Mouse (Mus musculus): Measurements from ENCODE around the gene Sec11a. TPM values are rescaled to one million over a fixed set of nuclear protein-coding genes. Genes with fewer than 3 reads are reported as not detected.
A peak's percentile ranks its signal among the peaks of the same experiment; 100 is the strongest.
"Not testable (repeated sequence)": the region's sequence is repeated elsewhere in the genome, so short reads cannot be mapped to it uniquely, and the experiment has no call there.

Gene Sec11a
- polyA plus RNA-seq, 1 experiment = 118 TPM

DNA sequence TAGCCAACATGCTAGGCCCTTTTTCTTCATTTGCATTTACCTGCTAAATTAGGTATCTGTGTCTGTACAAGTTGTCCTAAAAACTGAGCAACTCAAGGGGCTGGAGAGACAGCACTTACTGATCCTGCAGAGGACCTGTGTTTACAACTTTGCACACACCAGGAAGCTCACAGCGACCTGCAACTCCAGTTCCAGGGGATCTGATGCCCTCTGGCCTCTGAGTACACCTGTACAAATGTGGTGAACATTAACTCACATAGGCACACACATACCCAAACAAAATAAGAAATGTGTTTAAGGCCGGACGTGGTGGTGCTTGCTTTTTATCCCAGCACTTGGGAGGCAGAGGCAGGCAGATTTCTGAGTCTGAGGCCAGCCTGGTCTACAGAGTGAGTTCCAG is 4.6 kb upstream of the Sec11a start:
- TF ChIP-seq CTCF (IDR thresholded peaks at IDR 0.05; ENCODE audit: borderline replicate concordance, extremely low read depth, insufficient read depth, insufficient read length) (no peak), POLR2A (IDR thresholded peaks at IDR 0.05; ENCODE audit: borderline replicate concordance, extremely low read depth, insufficient read depth, insufficient read length, poor library complexity, severe bottlenecking) (no peak)
- DNase-seq (ENCODE audit: low read depth) = no peak

DNA sequence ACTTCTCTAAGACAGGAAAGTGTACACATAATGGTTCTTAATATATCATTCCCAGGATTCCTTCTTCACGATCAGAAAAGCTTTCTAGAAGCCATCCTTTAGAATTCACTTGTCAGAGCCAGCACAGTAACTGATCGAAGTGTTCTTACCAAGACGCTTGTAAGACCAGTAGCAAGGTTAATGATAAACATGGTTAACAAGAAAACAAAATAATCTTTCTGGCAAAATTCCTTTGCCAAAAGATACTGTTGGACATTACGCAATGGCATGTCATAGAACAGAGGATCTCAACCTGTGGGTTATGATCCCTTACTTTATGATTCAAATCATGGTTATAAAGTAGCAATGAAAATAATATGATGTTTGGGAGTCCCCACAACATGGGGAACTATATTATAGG is 3.9 kb upstream of the Sec11a start:
- TF ChIP-seq CTCF (IDR thresholded peaks at IDR 0.05; ENCODE audit: borderline replicate concordance, extremely low read depth, insufficient read depth, insufficient read length) (no peak), POLR2A (IDR thresholded peaks at IDR 0.05; ENCODE audit: borderline replicate concordance, extremely low read depth, insufficient read depth, insufficient read length, poor library complexity, severe bottlenecking) (no peak)
- no peak for DNase-seq (ENCODE audit: low read depth)

DNA sequence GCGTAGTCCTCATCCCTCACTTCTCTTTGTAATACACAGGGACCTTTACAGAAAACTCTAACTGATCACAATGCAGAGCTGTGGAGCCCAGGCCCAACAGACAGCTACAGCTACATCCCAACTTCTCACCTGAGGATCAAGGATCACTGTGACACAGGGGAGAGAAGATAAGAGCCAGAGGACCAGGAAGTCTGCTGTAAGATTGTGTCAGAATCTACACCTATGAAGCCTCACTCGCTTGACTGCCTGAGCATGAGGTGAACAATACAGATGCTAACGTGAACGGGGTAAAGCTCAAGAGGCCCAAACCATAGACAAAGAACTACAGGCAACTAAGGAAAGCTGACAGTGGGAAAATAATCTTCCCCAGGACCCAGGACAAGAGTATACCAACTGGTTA is 7.8 kb downstream of the Sec11a start:
- DNase-seq (ENCODE audit: low read depth) = no peak
- TF ChIP-seq CTCF (IDR thresholded peaks at IDR 0.05; ENCODE audit: borderline replicate concordance, extremely low read depth, insufficient read depth, insufficient read length) (no peak), POLR2A (IDR thresholded peaks at IDR 0.05; ENCODE audit: borderline replicate concordance, extremely low read depth, insufficient read depth, insufficient read length, poor library complexity, severe bottlenecking) (no peak)

DNA sequence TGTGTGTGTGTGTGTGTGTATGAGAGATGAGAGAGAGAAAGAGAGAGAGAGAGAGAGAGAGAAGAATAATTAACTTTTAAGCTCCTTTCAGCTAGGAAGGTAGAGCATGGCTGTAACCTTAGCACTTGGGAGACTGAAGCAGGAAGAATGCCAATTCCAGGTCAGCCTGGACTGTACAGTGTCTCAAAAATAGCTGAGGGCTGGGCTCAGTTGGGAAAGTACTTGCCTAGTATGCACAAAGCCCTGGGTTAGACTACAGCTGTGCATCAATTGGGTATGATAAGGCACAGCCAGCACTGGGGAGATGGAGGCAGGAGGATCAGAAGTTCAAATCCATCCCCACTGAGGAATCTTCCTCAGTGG is 10.3 kb downstream of the Sec11a start:
- DNase-seq (ENCODE audit: low read depth) = not testable (repeated sequence)

DNA sequence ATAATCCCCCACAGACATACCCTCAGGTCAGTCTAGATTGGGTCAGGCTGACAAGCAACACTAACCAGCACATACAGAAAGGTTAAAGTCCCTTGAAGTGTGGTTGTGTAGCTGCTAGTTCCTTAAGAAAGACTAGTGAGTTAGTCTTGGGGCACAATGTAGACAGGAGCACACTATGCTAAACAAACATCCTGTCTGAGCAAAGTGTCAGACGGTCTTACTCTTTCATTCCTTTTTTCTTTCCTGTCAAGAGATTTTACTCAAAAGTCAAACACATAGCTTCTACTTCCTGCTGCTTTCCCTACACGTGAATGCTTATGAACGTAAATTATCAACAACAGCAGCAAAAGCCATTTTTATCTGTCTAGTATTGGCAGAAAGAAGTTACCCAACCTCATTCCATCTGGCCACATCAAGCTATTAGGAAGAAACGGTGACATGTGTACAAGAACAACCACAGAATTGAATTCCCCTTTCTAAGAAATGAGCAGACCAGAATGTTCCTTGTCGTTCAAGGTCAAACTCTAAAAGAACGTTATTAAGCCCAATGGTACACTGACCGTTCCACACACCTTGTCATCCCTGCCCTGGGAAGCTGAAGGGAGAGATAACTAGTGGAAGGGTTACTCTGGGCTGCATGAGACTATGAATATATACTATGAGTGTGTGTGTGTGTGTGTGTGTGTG is 10.8 kb downstream of the Sec11a start:
- not testable (repeated sequence) for DNase-seq (ENCODE audit: low read depth)

DNA sequence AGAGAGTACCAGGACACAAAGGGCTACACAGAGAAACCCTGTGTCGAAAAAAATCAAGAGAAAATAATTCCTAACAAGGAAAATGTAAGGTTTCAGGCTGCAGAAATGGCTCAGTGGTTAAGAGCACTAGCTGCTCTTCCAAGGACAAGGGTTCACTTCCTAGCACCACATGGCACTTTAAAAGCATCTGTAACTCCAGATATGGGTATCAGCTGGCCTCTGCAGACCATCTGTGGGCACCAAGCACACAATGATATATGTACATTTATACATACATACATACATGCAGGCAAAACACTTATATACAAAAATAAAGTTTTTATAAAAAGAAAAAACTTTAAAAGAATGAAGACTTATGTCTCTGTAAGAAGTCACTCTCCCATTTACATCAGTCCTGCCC is 11.7 kb downstream of the Sec11a start:
- no peak for TF ChIP-seq POLR2A (IDR thresholded peaks at IDR 0.05; ENCODE audit: borderline replicate concordance, extremely low read depth, insufficient read depth, insufficient read length, poor library complexity, severe bottlenecking)
- TF ChIP-seq CTCF (IDR thresholded peaks at IDR 0.05; ENCODE audit: borderline replicate concordance, extremely low read depth, insufficient read depth, insufficient read length) = no peak
- no peak for DNase-seq (ENCODE audit: low read depth)

DNA sequence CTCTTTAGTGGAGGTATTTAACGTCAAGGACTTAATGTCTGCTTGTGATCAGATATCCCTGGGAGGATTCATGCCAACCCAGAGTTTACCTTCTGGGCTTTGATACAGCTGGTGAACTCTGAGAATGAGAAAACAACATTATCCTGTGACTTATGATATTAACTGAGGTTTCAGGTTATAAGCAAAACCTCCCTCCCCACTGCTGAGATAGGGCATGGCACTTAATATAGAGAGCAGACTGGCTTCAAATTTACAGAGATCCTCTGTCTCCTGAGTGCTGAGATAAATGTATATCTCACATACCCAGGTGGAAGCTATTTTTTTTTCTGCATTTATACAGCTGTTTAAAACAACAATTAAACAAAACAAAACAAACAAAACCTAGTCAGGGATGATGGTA is 14.8 kb downstream of the Sec11a start:
- TF ChIP-seq CTCF (IDR thresholded peaks at IDR 0.05; ENCODE audit: borderline replicate concordance, extremely low read depth, insufficient read depth, insufficient read length) (no peak), POLR2A (IDR thresholded peaks at IDR 0.05; ENCODE audit: borderline replicate concordance, extremely low read depth, insufficient read depth, insufficient read length, poor library complexity, severe bottlenecking) (no peak)
- DNase-seq (ENCODE audit: low read depth) = no peak

DNA sequence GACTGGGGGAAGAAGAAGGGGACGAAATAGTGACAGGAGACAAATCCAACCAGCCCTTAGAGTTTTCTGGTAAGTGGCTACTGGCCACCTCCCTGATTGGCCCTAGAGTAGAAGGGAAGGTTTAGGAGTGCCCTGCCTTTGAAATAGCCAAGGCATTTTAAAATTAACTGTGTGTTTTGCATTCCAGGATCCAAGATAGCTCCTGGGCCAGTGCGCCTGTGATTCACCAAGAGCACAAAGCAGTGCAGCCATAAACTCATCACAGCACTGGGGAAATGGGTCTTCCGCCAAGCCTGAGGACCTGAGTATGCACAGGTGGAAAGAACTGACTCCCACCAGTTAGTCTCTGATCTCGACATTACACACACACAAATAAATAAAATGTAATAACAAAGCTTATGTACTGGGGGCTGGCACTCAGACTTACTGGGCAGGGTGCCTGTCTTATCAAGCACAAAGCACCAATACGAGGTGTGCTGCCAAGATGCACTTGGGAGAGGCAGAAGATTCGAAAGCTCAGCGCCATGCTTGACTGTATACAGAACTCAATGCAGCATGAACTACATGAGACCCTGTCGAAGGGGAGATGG is 15.9 kb downstream of the Sec11a start:
- TF ChIP-seq CTCF (IDR thresholded peaks at IDR 0.05; ENCODE audit: borderline replicate concordance, extremely low read depth, insufficient read depth, insufficient read length) (no peak), POLR2A (IDR thresholded peaks at IDR 0.05; ENCODE audit: borderline replicate concordance, extremely low read depth, insufficient read depth, insufficient read length, poor library complexity, severe bottlenecking) (no peak)
- DNase-seq (ENCODE audit: low read depth) = peak; percentile 7

DNA sequence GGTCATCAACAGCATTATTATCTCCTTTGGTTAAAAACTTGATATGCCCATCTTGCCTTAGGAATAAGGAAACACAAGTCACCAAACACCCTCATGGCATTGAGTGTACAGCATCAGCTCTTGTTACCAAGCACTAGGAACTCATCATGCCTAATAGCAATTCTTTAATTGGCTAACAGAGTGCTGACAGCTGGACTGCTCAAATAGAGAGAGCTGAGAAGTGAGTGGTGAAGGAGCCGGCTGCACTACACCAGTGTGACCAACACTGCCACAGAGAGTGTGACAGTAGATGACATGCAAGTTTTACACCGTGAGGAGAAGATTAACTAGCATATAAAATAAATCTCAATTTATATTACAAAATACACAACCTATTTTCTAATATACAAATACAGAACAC is 24.4 kb downstream of the Sec11a start:
- DNase-seq (ENCODE audit: low read depth) = no peak
- TF ChIP-seq CTCF (IDR thresholded peaks at IDR 0.05; ENCODE audit: borderline replicate concordance, extremely low read depth, insufficient read depth, insufficient read length) = no peak

DNA sequence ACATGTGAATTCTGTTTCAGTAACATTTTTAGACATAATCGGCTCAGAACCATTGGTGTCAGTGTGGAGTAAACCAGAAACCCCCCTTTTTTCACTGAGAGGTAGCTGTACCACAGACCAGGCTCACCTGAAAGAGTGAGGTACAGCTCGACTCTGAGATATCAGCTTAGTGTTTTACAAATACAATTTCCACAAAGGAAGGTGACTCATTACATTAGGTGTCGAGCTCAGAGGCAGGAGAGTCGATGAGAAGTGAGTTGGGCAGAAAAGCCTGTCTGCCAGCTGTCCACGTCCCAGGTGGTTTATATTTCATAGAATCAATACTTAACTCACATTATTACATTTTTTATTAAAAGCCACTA is 28.0 kb downstream of the Sec11a start:
- TF ChIP-seq POLR2A (IDR thresholded peaks at IDR 0.05; ENCODE audit: borderline replicate concordance, extremely low read depth, insufficient read depth, insufficient read length, poor library complexity, severe bottlenecking) (no peak), CTCF (IDR thresholded peaks at IDR 0.05; ENCODE audit: borderline replicate concordance, extremely low read depth, insufficient read depth, insufficient read length) (no peak)
- DNase-seq (ENCODE audit: low read depth) = no peak

DNA sequence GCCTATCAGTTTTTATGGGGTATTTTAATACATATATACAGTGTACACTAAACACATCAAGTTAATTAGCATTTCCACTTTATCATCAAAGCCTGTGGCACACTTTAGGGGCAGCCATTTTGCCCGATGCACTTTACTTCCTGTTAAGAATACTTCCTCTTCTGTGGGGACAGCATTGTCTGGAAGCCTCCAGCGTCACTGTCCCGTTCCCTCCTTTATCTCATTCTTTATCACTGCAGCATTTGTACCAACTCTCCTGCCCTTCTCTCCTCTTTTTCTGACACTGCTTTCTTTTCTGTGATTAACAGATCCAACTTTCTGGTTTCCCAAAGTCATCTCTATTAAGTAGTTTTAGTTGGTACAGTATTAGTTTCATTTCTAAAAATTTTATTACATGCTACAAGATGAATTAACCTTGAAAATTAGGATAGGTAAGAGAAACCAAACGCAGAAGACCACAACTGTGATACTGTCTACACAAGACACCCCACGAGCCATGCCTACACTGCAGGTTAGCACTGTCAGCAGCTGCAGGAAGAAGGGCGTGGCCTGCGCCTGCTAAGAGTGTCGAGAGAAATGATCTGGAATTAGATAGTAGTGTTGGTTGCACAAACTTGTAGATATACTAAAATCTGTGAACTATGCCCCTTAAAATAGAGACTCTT is 28.5 kb downstream of the Sec11a start:
- no peak for TF ChIP-seq CTCF (IDR thresholded peaks at IDR 0.05; ENCODE audit: borderline replicate concordance, extremely low read depth, insufficient read depth, insufficient read length)
- no peak for DNase-seq (ENCODE audit: low read depth)

DNA sequence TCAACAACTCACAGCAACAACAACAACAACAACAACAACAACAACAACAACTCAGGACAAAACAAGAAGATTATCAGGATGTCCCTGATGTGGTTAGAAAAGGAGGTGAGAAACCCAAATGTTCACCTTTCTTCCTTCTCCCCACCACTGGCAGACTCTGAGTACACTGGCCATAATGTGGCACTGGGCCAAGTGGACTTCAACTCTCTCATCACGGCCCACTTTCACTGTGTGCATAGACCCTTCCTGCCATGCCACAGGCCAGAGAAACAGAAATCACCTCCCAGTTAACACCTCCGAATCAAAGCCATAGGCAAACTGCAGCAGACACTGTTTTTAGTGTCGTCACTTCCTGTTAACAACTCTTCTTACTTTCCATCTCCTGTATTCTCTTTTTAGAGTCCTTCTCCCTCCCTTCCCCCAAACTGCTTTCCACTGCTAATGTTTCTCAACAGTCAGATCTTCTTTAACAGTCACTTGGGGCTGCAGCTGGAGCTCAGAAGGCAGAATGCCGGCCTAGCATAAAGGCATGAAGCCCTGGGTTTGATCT is 29.6 kb downstream of the Sec11a start:
- no peak for DNase-seq (ENCODE audit: low read depth)
- TF ChIP-seq POLR2A (IDR thresholded peaks at IDR 0.05; ENCODE audit: borderline replicate concordance, extremely low read depth, insufficient read depth, insufficient read length, poor library complexity, severe bottlenecking) (no peak), CTCF (IDR thresholded peaks at IDR 0.05; ENCODE audit: borderline replicate concordance, extremely low read depth, insufficient read depth, insufficient read length) (no peak)

Measured in brain, embryonic 14.5 days (tissue).